Mouse (Mus musculus) thymus, adult 2 months (tissue): ENCODE data around the gene Hspb9.
A peak's percentile ranks its signal among the peaks of the same experiment; 100 is the strongest.

Experiments used
- CTCF ChIP-seq: fragments of 200-500 bp; IDR thresholded peaks from 2 replicates; pipeline ENCODE4 v1.5.1; 2012; ENCODE audit warnings: mild to moderate bottlenecking, control low read depth, low read length, moderate library complexity, borderline replicate concordance; ENCODE audit not compliant: control insufficient read depth, poor library complexity, insufficient read depth; ENCODE audit errors: extremely low read depth
- POLR2A ChIP-seq: fragments of 200-500 bp; IDR thresholded peaks from 2 replicates; pipeline ENCODE4 v1.6.1; 2012; ENCODE audit warnings: mild to moderate bottlenecking, low read length, control low read depth, moderate library complexity; ENCODE audit not compliant: control insufficient read depth, poor library complexity, insufficient read depth; ENCODE audit errors: extremely low read depth

- TF ChIP-seq POLR2A (no peak), CTCF (peak; percentile 37; the same call in 1 of the 2 replicates)
Measured at GRCm38 (mm10) chr11:100714534-100714915, 875 bp downstream of the Hspb9 start.
